Mouse (Mus musculus): ENCODE results near the gene Pign.

Gene Pign

GRCm38 (mm10) chr1:105663171-105663961 is at the start of gene Pign, which contains the start of gene Relch:
Gene Pign (minus strand): TSS chr1:105663677.
Gene Relch (plus strand): TSS chr1:105663861.
- peak; percentile 99 for DNase-seq (ENCODE audit: low read depth, low spot score)

- no peak for DNase-seq (ENCODE audit: low read depth, low spot score)
Observed at GRCm38 (mm10) chr1:105712822-105713221, 49.3 kb upstream of the Pign start.

- DNase-seq (ENCODE audit: low read depth, low spot score) = peak; percentile 69
Observed at GRCm38 (mm10) chr1:105711227-105711626, 47.8 kb upstream of the Pign start.

- peak; percentile 28 for DNase-seq (ENCODE audit: low read depth, low spot score)
Observed at GRCm38 (mm10) chr1:105709415-105709814, 45.9 kb upstream of the Pign start.

GRCm38 (mm10) chr1:105700984-105701530 is 37.6 kb upstream of the Pign start:
- no peak for DNase-seq (ENCODE audit: low read depth, low spot score)

GRCm38 (mm10) chr1:105695581-105695980 is 32.1 kb upstream of the Pign start:
- DNase-seq (ENCODE audit: low read depth, low spot score) = no peak

- no peak for DNase-seq (ENCODE audit: low read depth, low spot score)
Observed at GRCm38 (mm10) chr1:105685501-105685900, 22.0 kb upstream of the Pign start.

GRCm38 (mm10) chr1:105680587-105680986 is 17.1 kb upstream of the Pign start:
- peak; percentile 59 for DNase-seq (ENCODE audit: low read depth, low spot score)

- no peak for DNase-seq (ENCODE audit: low read depth, low spot score)
Observed at GRCm38 (mm10) chr1:105674763-105675162, 11.3 kb upstream of the Pign start.

GRCm38 (mm10) chr1:105669700-105670099 is 6.2 kb upstream of the Pign start:
- DNase-seq (ENCODE audit: low read depth, low spot score) = no peak

GRCm38 (mm10) chr1:105663962-105664812 is 710 bp upstream of the Pign start:
- peak; percentile 29 for DNase-seq (ENCODE audit: low read depth, low spot score)

- no peak for DNase-seq (ENCODE audit: low read depth, low spot score)
Observed at GRCm38 (mm10) chr1:105662820-105663170, 682 bp downstream of the Pign start.

- DNase-seq (ENCODE audit: low read depth, low spot score) = peak; percentile 80
Observed at GRCm38 (mm10) chr1:105660015-105660414, 3.5 kb downstream of the Pign start.

GRCm38 (mm10) chr1:105653981-105654380 is 9.5 kb downstream of the Pign start:
- no peak for DNase-seq (ENCODE audit: low read depth, low spot score)

GRCm38 (mm10) chr1:105650650-105651049 is 12.8 kb downstream of the Pign start:
- no peak for DNase-seq (ENCODE audit: low read depth, low spot score)

GRCm38 (mm10) chr1:105644093-105644492 is 19.4 kb downstream of the Pign start:
- DNase-seq (ENCODE audit: low read depth, low spot score) = no peak

- DNase-seq (ENCODE audit: low read depth, low spot score) = peak; percentile 51
Observed at GRCm38 (mm10) chr1:105630481-105630880, 33.0 kb downstream of the Pign start.

- DNase-seq (ENCODE audit: low read depth, low spot score) = no peak
Observed at GRCm38 (mm10) chr1:105589673-105590072, 73.8 kb downstream of the Pign start.

- DNase-seq (ENCODE audit: low read depth, low spot score) = no peak
Observed at GRCm38 (mm10) chr1:105588697-105589096, 74.8 kb downstream of the Pign start.

GRCm38 (mm10) chr1:105582800-105583199 is 80.7 kb downstream of the Pign start:
- no peak for DNase-seq (ENCODE audit: low read depth, low spot score)

GRCm38 (mm10) chr1:105580909-105581308 is 82.6 kb downstream of the Pign start:
- DNase-seq (ENCODE audit: low read depth, low spot score) = no peak

- DNase-seq (ENCODE audit: low read depth, low spot score) = no peak
Observed at GRCm38 (mm10) chr1:105566051-105566450, 97.4 kb downstream of the Pign start.
